Mouse (Mus musculus) heart, embryonic 16.5 days (tissue): Measurements from ENCODE around the gene Angptl2. TPM values are rescaled to one million over a fixed set of nuclear protein-coding genes. Genes with fewer than 3 reads are reported as not detected.
A peak's percentile ranks its signal among the peaks of the same experiment; 100 is the strongest.

Source experiments
- ATAC-seq: fragments of 200-750 bp; cut with Nextera tagmentation; replicated peaks from 2 replicates; pipeline ENCODE4 v1.8.0; 2017; ENCODE audit warnings: moderate number of reproducible peaks; ENCODE audit not compliant: insufficient read depth, low FRiP score; ENCODE audit errors: extremely low read depth
- H3K27ac ChIP-seq: fragments of 300-500 bp; sonication (generic); 2 replicates; pipeline ENCODE4 v1.5.1; 2014; ENCODE audit warnings: mild to moderate bottlenecking, low read length, control low read depth, moderate library complexity
- H3K27me3 ChIP-seq: fragments of 300-500 bp; sonication (generic); 2 replicates; pipeline ENCODE4 v1.6.1; 2014; ENCODE audit warnings: low read length, mixed read lengths; ENCODE audit not compliant: control insufficient read depth, insufficient read depth
- H3K36me3 ChIP-seq: fragments of 300-500 bp; sonication (generic); 2 replicates; pipeline ENCODE4 v1.6.1; 2014; ENCODE audit not compliant: control insufficient read depth, insufficient read depth
- H3K4me1 ChIP-seq: fragments of 300-500 bp; sonication (generic); 2 replicates; pipeline ENCODE4 v1.6.1; 2014; ENCODE audit warnings: low read length, mixed read lengths; ENCODE audit not compliant: control insufficient read depth, insufficient read depth
- H3K4me2 ChIP-seq: fragments of 300-500 bp; sonication (generic); 2 replicates; pipeline ENCODE4 v1.6.1; 2014; ENCODE audit warnings: low read depth, mild to moderate bottlenecking, control low read depth, low read length
- H3K4me3 ChIP-seq: fragments of 300-500 bp; sonication (generic); 2 replicates; pipeline ENCODE4 v1.5.1; 2014; ENCODE audit warnings: mild to moderate bottlenecking, control low read depth, low read length
- H3K9ac ChIP-seq: fragments of 300-500 bp; sonication (generic); 2 replicates; pipeline ENCODE4 v1.6.1; 2014; ENCODE audit warnings: low read length, control low read depth
- H3K9me3 ChIP-seq: fragments of 300-500 bp; sonication (generic); replicated peaks from 2 replicates; pipeline ENCODE4 v1.6.1; 2016; ENCODE audit warnings: low read length; ENCODE audit not compliant: control insufficient read depth
- WGBS: fragments of 180-500 bp; shearing (Covaris S2); extraction: QIAGEN DNeasy Blood & Tissue Kit; methylation state at CpG from one replicate; pipeline ENCODE4 v1.1.7; 2014; 5-methylcytosine and 5-hydroxymethylcytosine counted together
- polyA plus RNA-seq: library from polyadenylated mRNA; unstranded; fragments of >200 nt; fragmentation: Nextera tagmentation; extraction: Ambion mirVana; gene quantifications from 2 replicates; pipeline ENCODE4 v1.2.1, GENCODE M21; 2015

The Angptl2 gene
- polyA plus RNA-seq, 1 experiment from 2014 or later = 76.4 TPM

DNA sequence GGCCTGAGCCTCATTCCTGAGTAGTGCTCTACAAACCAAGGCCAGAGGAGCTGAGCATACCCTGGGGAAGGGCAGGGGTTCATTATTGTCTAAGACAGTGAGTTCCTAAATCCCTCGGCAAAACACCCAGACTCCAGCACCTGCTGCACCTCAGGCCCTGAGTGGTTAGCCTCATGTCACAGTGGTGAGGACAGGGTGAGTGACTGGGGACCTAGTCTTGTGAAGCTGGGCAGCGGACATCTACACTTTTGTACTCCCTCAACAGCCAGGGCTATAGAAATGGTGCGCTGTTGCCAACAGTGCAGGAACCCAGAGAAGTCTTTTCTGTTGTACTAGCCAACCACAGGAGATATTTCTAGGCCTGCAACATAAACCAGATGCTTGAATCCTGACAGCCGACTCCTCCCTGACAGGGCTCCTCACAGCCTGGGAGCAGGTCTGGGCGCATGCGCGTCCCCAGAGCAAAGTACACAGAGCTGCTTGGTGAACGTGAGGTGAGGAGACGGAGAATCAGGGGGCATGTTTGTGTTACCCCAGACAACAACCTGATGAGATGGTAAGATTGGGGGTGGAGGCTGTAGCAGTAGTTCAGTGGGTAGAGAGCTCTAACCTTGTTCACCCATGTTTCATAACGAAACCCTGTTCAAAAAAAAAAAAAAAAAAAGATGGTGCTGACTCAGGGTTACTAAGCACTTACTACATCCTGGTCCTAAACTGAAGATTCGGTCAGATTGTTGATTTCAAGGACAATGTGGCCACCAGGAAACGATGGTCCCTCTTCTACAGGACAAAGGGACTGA lies 38.2 kb upstream of the Angptl2 start:
- peaks cover 29% of the 10 kb centered on the region for H3K4me1 ChIP-seq
- peak overlapping the region; percentile 63 for H3K9ac ChIP-seq
- H3K27ac ChIP-seq = peak overlapping the region; percentile 92
- peak; percentile 77 for ATAC-seq
- 49% methylated on average over 12 of the region's 12 CpGs for WGBS
- no peak overlapping the region for H3K4me3 ChIP-seq
- no peaks in the 10 kb centered on the region for H3K36me3 ChIP-seq
- H3K27me3 ChIP-seq = no peaks in the 10 kb centered on the region
- no peaks in the 10 kb centered on the region for H3K9me3 ChIP-seq
- H3K4me2 ChIP-seq = peak overlapping the region; percentile 32; the same call in 1 of the 2 replicates

DNA sequence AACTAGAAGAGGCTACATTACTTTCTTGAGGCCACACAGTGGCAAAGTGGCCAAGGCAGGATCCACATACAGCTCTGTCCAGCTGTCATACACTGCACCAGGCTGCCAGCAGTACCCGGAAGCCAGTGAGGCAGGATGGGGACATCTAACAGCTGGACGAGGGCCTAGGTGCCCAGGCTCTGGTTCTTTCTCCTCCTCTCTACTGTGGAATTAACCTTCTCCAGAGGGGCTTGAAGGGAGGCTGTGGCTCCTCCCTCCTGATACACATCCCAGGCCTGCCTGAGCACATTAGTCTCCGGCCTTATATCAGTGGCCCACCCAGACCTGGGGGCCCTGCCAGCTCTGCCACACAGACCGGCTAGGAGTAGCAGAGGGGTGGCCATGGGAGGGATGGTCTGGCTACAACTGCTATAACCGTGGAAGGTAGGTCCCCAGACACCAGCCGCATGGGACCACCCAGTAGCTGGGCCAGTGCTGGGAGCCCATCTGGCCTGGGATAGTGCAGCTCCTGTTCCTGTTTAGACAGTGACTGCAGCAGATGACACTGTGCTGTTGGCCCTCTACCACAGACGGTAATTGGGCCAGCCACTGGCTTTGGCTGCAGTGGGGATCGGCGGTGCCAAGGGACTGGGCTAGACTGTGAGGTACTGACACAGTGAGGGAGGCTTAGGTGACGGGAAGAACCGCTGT lies 37.5 kb upstream of the Angptl2 start:
- Histone ChIP-seq H3K36me3 (no peaks in the 10 kb centered on the region), H3K4me3 (no peak overlapping the region), H3K27me3 (no peaks in the 10 kb centered on the region), H3K4me2 (peak overlapping the region; percentile 32), H3K4me1 (peaks cover 29% of the 10 kb centered on the region), H3K9me3 (no peaks in the 10 kb centered on the region), H3K9ac (peak overlapping the region; percentile 63), H3K27ac (peak overlapping the region; percentile 92)
- 56% methylated on average over 11 of the region's 11 CpGs for WGBS
- no peak; the same call in 1 of the 2 replicates for ATAC-seq

GRCm38 (mm10) chr2:33179171-33179929 lies 36.5 kb upstream of the Angptl2 start:
- Histone ChIP-seq H3K27ac (0 out of 2 replicates have a peak overlapping the region, but pooled peaks have one; percentile 0), H3K9ac (no peak overlapping the region; the same call in 1 of the 2 replicates), H3K36me3 (no peaks in the 10 kb centered on the region), H3K27me3 (no peaks in the 10 kb centered on the region), H3K4me1 (peaks cover 27% of the 10 kb centered on the region), H3K4me2 (no peak overlapping the region), H3K4me3 (no peak overlapping the region), H3K9me3 (no peaks in the 10 kb centered on the region)
- 79% methylated on average over 14 of the region's 14 CpGs for WGBS
- ATAC-seq = no peak

GRCm38 (mm10) chr2:33179930-33180630 lies 35.8 kb upstream of the Angptl2 start:
- Histone ChIP-seq H3K9ac (no peak overlapping the region), H3K9me3 (no peaks in the 10 kb centered on the region), H3K4me1 (peaks cover 32% of the 10 kb centered on the region), H3K27me3 (no peaks in the 10 kb centered on the region), H3K4me2 (no peak overlapping the region), H3K27ac (0 out of 2 replicates have a peak overlapping the region, but pooled peaks have one; percentile 0), H3K36me3 (no peaks in the 10 kb centered on the region), H3K4me3 (no peak overlapping the region)
- WGBS = 64% methylated on average over 16 of the region's 16 CpGs
- ATAC-seq = no peak

DNA sequence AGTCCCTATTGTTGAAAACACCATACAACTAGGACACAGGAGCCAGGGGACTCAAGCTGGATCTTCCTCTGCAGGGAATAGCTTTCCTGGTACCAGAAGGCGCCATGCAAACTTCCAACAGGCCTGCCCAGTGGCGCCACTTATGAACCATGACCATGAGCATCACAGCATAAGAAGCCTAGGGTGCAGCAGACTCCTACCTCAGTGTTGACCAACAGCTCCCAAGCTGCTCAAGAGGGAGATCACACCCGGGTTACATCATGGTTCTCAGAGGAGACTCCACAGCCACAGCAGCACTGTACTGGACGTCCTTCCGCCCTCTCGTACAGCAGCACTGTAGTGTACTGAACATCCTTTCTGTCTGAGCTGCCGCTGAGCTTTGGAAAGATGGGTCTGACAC lies 32.5 kb upstream of the Angptl2 start:
- 90% methylated on average over 7 of the region's 7 CpGs for WGBS
- ATAC-seq = no peak
- H3K27me3 ChIP-seq = no peaks in the 10 kb centered on the region
- no peaks in the 10 kb centered on the region for H3K9me3 ChIP-seq
- H3K36me3 ChIP-seq = no peaks in the 10 kb centered on the region
- no peak overlapping the region for H3K9ac ChIP-seq
- H3K27ac ChIP-seq = no peak overlapping the region
- no peak overlapping the region for H3K4me2 ChIP-seq
- peaks cover 47% of the 10 kb centered on the region for H3K4me1 ChIP-seq
- no peak overlapping the region for H3K4me3 ChIP-seq

DNA sequence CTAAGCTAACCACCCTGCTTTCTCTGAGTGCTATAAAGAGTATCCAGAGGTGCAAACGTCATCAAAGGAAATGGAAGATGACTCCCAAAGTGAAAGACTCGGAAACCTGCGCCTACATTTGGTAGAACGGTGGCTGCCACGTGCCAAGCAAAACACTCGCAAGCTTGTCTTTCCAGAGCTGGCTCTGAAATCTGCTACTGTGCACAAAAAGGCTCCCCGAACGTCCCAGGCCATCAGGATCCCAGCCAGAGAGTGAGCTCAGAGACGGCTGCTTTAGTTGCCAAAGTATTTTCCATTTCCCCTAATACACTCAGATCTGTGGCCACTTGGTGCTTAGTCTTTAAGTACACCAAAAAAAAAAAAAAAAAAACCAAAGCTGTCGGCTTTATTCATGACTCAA lies 31.2 kb upstream of the Angptl2 start:
- no peaks in the 10 kb centered on the region for H3K36me3 ChIP-seq
- no peaks in the 10 kb centered on the region for H3K27me3 ChIP-seq
- no peaks in the 10 kb centered on the region for H3K9me3 ChIP-seq
- H3K27ac ChIP-seq = peak overlapping the region; percentile 19
- H3K9ac ChIP-seq = no peak overlapping the region
- H3K4me3 ChIP-seq = no peak overlapping the region
- 64% methylated on average over 10 of the region's 10 CpGs for WGBS
- no peak overlapping the region for H3K4me2 ChIP-seq
- ATAC-seq = 0 out of 2 replicates have a peak, but pooled peaks have one; percentile 24
- peaks cover 47% of the 10 kb centered on the region for H3K4me1 ChIP-seq

DNA sequence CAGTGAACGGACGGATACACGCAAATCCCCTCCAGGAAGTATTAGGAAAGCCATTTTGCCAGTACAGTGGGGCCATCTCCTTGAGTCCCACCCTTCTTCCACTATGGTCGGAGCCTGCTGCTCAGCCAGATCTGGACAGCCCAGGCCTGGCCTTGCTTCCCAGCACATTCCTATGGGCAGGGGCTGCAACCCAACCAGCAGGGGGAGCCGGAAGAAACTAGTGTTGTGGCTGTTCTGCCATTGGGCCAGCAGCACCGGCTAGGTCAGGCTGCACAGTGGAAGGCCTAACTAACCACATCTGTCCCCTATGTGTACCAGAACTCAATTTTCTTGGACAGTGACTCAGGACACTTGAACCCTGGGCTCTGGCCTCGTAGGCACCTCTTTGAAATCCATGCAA lies 30.6 kb upstream of the Angptl2 start:
- 77% methylated on average over 7 of the region's 7 CpGs for WGBS
- Histone ChIP-seq H3K4me2 (no peak overlapping the region), H3K36me3 (no peaks in the 10 kb centered on the region), H3K9me3 (no peaks in the 10 kb centered on the region), H3K27ac (peak overlapping the region; percentile 19), H3K4me1 (peaks cover 47% of the 10 kb centered on the region), H3K9ac (no peak overlapping the region), H3K27me3 (no peaks in the 10 kb centered on the region), H3K4me3 (no peak overlapping the region)
- no peak for ATAC-seq

- Histone ChIP-seq H3K27ac (peak overlapping the region; percentile 92), H3K9me3 (no peaks in the 10 kb centered on the region), H3K4me3 (no peak overlapping the region), H3K4me2 (no peak overlapping the region), H3K36me3 (no peaks in the 10 kb centered on the region), H3K9ac (peak overlapping the region; percentile 3; the same call in 1 of the 2 replicates), H3K27me3 (no peaks in the 10 kb centered on the region), H3K4me1 (peaks cover 47% of the 10 kb centered on the region)
- 32% methylated on average over 7 of the region's 7 CpGs for WGBS
- peak; percentile 35 for ATAC-seq
Observed at GRCm38 (mm10) chr2:33186505-33186904, 29.4 kb upstream of the Angptl2 start.
